Mouse (Mus musculus) neural tube, embryonic 14.5 days (tissue): ENCODE results near the gene Gm10719. TPM values are rescaled to one million over a fixed set of nuclear protein-coding genes. Genes with fewer than 3 reads are reported as not detected.
"Not testable (repeated sequence)": the region's sequence is repeated elsewhere in the genome, so short reads cannot be mapped to it uniquely, and the experiment has no call there.

Experiments
- ATAC-seq: fragments of 200-750 bp; cut with Nextera tagmentation; 2 replicates; pipeline ENCODE4 v1.8.0; 2017; ENCODE audit warnings: low read depth, mild to moderate bottlenecking, moderate TSS enrichment, moderate library complexity
- H3K27ac ChIP-seq: fragments of 300-500 bp; sonication (generic); 2 replicates; pipeline ENCODE4 v1.5.1; 2014; ENCODE audit warnings: low read depth, mild to moderate bottlenecking, control low read depth, low read length, moderate library complexity, mixed read lengths
- H3K27me3 ChIP-seq: fragments of 300-500 bp; sonication (generic); 2 replicates; pipeline ENCODE4 v1.6.1; 2014; ENCODE audit warnings: low read length; ENCODE audit not compliant: control insufficient read depth, insufficient read depth
- H3K36me3 ChIP-seq: fragments of 300-500 bp; sonication (generic); 2 replicates; pipeline ENCODE4 v1.6.1; 2014; ENCODE audit warnings: low read length, mixed read lengths; ENCODE audit not compliant: control insufficient read depth, insufficient read depth
- H3K4me1 ChIP-seq: fragments of 300-500 bp; sonication (generic); 2 replicates; pipeline ENCODE4 v1.6.1; 2014; ENCODE audit warnings: low read length; ENCODE audit not compliant: control insufficient read depth, insufficient read depth
- H3K4me2 ChIP-seq: fragments of 300-500 bp; sonication (generic); 2 replicates; pipeline ENCODE4 v1.6.1; 2014; ENCODE audit warnings: mild to moderate bottlenecking, low read depth, low read length, control low read depth
- H3K4me3 ChIP-seq: fragments of 300-500 bp; sonication (generic); 2 replicates; pipeline ENCODE4 v1.5.1; 2014; ENCODE audit warnings: low read depth, low read length, control low read depth, mixed read lengths
- H3K9ac ChIP-seq: fragments of 300-500 bp; sonication (generic); replicated peaks from 2 replicates; pipeline ENCODE4 v1.6.1; 2014; ENCODE audit warnings: low read depth, mild to moderate bottlenecking, control low read depth, low read length, mixed read lengths
- H3K9me3 ChIP-seq: fragments of 300-500 bp; sonication (generic); 2 replicates; pipeline ENCODE4 v1.6.1; 2016; ENCODE audit warnings: low read length; ENCODE audit not compliant: control insufficient read depth
- WGBS: fragments of 180-500 bp; shearing (Covaris S2); extraction: QIAGEN DNeasy Blood & Tissue Kit; methylation state at CpG from one replicate; pipeline ENCODE4 v1.1.7; 2014; 5-methylcytosine and 5-hydroxymethylcytosine counted together
- microRNA-seq: library from miRNA; unstranded; fragments of <30 nt; microRNA quantifications from one replicate; pipeline ENCODE4, GENCODE M21; 2016
- polyA plus RNA-seq: library from polyadenylated mRNA; unstranded; fragments of >200 nt; fragmentation: Nextera tagmentation; extraction: Ambion mirVana; gene quantifications from 2 replicates; pipeline ENCODE4 v1.2.1, GENCODE M21; 2014

The Gm10719 gene
- polyA plus RNA-seq, 1 experiment from 2014 or later: 0.44 TPM

DNA sequence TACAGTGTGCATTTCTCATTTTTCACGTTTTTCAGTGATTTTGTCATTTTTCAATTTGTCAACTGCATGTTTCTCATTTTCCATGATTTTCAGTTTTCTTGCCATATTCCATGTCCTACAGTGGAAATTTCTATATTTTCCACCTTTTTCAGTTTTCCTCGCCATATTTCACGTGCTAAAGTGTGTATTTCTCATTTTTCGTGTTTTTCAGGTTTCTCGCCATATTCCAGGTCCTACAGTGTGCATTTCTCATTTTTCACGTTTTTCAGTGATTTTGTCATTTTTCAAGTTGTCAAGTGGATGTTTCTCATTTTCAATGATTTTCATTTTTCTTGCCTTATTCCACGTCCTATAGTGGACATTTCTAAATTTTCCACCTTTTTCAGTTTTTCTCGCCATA, 19.4 kb downstream of the Gm10719 start, which contains the start of gene Gm10715:
Gene Gm10715, plus strand, starts transcription at position 301 of the 400 bp plus-strand sequence.
- H3K4me1 ChIP-seq, H3K36me3 ChIP-seq, H3K4me3 ChIP-seq, H3K27me3 ChIP-seq, H3K27ac ChIP-seq, ATAC-seq, H3K4me2 ChIP-seq, H3K9ac ChIP-seq, H3K9me3 ChIP-seq: not testable (repeated sequence)
- WGBS: 72% methylated on average over 6 of the region's 8 CpGs

DNA sequence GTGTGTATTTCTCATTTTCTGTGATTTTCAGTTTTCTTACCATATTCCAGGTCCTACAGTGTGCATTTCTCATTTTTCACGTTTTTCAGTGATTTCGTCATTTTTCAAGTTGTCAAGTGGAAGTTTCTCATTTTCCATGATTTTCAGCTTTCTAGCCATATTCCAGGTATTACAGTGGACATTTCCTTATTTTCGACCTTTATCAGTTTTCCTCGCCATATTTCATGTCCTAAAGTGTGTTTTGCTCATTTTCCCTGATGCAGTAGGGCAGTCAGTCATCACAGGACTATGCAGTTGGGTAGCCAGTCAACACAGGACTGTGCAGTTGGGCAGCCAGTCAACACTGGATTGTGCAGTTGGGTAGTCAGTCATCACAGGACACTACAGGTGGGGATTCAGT, 21.0 kb downstream of the Gm10719 start:
- not testable (repeated sequence) for H3K4me2 ChIP-seq, H3K4me1 ChIP-seq, ATAC-seq, H3K36me3 ChIP-seq, H3K9me3 ChIP-seq, H3K9ac ChIP-seq, H3K27me3 ChIP-seq, H3K4me3 ChIP-seq, H3K27ac ChIP-seq
- 66% methylated on average over 4 of the region's 4 CpGs for WGBS

Small RNA genes within 50 kb of the gene (microRNA-seq; reads per million reads assigned to microRNA genes)
- not detected for gene Mir101c

Other genes with a start within 250 kb of the Gm10719 start
- not detected in 2 replicates for gene Gm10722, start 16.5 kb upstream of the Gm10719 start, polyA plus RNA-seq
- gene Gm11168, start 14.1 kb upstream of the Gm10719 start, polyA plus RNA-seq: not detected in 2 replicates
- not detected in 2 replicates for gene Gm10721, start 4.3 kb upstream of the Gm10719 start, polyA plus RNA-seq
- not detected in 2 replicates for gene Gm10720, start 1.8 kb upstream of the Gm10719 start, polyA plus RNA-seq
- gene Gm10718, start 6.1 kb downstream of the Gm10719 start, polyA plus RNA-seq: 1.4 TPM in 1 of 2 replicates, not detected in the other
- gene Gm10717, start 8.0 kb downstream of the Gm10719 start, polyA plus RNA-seq: not detected in 2 replicates
- not detected in 2 replicates for gene Gm17535, start 17.2 kb downstream of the Gm10719 start, polyA plus RNA-seq
- gene Gm10715, start 19.5 kb downstream of the Gm10719 start, polyA plus RNA-seq: not detected in 2 replicates